Mouse (Mus musculus) adrenal gland, postnatal 10 days (tissue): ENCODE data around the gene Srsf7. TPM values are rescaled to one million over a fixed set of nuclear protein-coding genes. Genes with fewer than 3 reads are reported as not detected.
A peak's percentile ranks its signal among the peaks of the same experiment; 100 is the strongest.
"Not testable (repeated sequence)": the region's sequence is repeated elsewhere in the genome, so short reads cannot be mapped to it uniquely, and the experiment has no call there.

ENCODE experiments used
- DNase-seq: peaks from one replicate; pipeline ENCODE4 v3.0.0; 2021; ENCODE audit warnings: mixed read lengths
- total RNA-seq, 2 experiments: library from RNA; stranded (reverse); gene quantifications; 2 replicates each; pipeline ENCODE4 v1.2.3; 2021

The Srsf7 gene
- total RNA-seq, 2 experiments from 2014 or later = 101 to 117 TPM

DNA sequence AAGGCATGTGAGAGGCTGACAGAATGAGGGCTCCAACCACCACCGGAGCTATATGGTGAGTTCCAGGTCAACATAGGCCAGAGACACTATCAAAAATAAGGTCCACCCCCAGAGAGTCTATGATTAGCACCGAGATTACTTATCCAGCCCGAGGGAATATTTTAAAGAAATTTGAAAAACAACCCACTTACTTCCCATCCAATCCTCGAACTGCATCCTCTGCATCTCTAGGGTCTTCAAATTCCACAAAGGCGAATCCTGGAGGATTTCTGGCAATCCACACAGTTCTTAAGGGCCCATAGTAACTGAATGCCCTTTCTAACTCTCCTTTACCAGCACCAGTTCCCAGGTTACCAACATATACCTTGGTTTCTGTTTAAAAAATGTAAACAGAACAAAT lies 1.4 kb downstream of the Srsf7 start:
- no peak for DNase-seq

- DNase-seq = no peak
Measured at GRCm38 (mm10) chr17:80199160-80199778, 7.8 kb downstream of the Srsf7 start.

DNA sequence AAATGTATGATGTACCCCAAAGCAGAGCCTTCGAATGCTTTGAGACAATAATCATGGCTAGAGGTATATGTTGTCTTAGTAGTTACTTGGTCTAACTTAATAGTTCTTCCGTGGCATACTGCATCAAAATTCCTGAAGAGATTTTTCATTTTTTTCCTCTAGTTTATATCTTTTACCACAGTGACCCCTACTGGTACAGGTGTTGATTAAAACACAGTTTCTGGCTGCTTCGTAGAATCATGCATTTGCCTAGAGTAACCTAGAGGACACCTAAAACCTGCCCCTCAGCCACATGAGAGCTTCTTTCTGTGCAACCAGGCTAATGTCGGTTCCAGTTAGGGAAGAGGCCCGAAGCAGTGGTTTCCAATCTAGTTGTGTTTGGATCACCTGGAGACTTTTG lies 14.0 kb downstream of the Srsf7 start:
- no peak for DNase-seq

DNA sequence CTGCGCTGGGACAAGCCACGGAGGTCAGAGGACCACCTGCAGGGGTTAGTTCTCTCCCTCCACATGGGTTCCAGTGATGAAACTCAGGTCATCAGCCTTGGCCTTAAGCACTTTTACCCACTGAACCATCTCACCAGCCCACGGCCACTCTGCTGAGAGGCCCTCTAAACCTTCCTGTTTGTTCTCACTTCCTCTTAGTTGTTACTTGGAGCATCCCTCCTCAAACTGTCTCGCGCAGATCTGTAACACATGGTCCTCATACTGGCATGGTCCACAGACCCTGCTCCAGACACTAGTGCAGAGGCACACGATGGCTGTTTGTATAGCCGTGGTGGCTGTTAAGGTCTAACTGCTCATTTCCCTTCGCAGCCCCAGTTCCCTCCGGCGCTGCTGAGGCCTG lies 23.5 kb downstream of the Srsf7 start:
- DNase-seq = no peak

DNA sequence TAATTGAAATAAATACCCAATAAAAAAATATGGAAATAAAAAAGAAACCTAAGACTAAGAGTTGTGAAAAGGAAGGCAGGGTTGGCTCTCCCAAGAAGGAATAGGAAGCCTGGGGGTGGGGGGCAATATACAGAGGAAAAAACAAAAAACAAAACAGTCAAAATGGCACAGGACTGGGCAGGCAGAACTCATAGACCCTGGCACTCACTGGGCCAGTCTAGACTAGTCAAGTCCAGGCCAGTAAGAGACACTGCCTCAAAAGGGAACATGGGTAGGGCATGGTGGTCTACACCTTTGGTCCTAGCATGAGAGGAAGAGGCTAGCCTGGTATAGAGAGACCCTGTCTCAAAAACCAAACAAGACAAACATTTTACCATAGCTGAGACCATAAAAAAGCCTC lies 26.6 kb downstream of the Srsf7 start:
- DNase-seq = no peak

DNA sequence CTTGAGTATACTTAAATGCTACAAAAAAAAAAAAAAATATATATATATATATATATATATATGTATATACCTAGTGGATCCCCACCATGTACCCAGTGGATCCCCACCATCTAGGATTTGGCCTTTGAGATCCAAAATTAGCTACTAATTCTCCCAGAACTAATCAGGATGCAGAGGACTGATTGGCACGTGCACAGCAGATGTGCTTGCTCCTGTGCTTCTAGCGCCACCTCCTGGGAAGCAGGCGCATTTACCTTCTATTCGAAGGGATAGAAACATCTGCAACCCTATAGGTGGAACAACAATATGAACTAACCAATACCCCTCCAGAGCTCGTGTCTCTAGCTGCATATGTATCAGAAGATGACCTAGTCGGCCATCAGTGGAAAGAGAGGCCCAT lies 27.1 kb downstream of the Srsf7 start:
- DNase-seq = peak; percentile 82

GRCm38 (mm10) chr17:80178846-80179245 lies 28.3 kb downstream of the Srsf7 start:
- DNase-seq = not testable (repeated sequence)

DNA sequence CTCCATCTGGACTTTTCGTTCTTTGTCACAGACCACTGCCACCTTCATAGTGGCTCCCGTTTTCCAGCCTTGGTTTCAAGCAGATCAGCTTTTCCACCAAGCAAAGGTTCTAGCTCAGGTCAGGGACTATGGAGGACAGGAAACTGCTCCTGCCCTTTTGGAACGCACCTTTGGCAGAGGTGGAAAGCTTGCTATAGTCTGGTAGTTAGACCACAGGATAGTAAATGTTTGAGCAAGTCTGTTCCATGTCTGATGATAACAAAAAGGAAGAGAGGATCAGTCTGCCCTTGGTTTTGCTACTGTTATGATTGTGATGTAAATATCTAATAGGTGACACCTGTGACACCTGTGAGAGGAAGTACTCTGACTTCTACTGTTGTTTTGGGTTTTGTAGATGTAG lies 31.1 kb downstream of the Srsf7 start:
- DNase-seq = no peak

GRCm38 (mm10) chr17:80175386-80175739 lies 31.7 kb downstream of the Srsf7 start:
- DNase-seq = no peak

DNA sequence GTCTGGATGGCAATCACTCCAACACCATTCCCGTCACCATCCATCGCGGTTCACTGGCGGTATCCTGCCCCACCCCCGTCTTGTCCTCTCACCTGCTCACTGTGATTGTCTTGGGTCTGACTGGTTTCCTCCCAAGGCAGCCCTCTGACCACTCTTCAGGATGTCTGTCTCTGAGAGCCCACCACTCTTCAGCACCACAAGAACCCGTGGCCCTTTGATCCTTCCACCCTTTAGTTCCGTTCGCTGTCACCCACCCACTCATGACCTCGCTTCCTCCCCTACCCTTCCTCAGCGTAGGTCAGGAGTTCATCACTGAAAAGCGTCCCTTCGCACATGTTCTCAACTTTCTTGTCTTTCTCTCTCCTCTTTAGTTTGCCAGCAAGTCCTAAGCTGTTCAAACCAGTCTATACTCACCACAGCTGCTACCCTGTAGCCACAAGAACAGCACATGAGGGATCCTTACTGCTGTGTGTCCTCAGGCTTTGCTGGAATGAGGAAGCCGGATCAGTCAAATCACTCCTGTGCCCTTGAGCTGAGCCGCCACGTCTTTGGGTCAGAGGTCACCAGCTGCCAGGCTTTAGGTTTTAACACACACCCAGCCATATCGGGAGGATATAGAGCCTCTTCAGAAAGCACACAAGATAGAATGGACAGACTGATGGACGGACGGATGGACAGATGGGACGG lies 32.3 kb downstream of the Srsf7 start:
- no peak for DNase-seq

- DNase-seq = no peak
Measured at GRCm38 (mm10) chr17:80174146-80174545, 33.0 kb downstream of the Srsf7 start.

GRCm38 (mm10) chr17:80173708-80174107 lies 33.4 kb downstream of the Srsf7 start:
- DNase-seq = no peak

DNA sequence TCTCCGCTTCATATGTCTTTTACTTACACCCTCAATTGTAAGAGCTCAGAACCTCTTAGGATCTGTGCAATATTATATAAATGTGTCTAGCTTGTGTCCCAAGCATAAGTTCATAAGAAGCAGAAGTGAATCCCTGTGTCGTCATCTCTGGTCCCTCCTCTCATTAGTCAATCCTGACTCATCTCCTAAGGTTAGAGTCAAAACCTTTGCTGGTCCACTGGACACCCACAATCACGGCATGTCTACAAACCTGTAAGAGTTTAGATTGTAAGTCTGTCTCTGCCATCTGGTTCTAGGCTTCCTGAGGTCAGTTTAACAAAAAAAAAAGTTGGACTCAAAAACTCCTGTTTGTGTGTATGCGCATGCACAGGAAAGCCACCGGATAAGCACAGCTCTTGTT lies 34.3 kb downstream of the Srsf7 start:
- no peak for DNase-seq

DNA sequence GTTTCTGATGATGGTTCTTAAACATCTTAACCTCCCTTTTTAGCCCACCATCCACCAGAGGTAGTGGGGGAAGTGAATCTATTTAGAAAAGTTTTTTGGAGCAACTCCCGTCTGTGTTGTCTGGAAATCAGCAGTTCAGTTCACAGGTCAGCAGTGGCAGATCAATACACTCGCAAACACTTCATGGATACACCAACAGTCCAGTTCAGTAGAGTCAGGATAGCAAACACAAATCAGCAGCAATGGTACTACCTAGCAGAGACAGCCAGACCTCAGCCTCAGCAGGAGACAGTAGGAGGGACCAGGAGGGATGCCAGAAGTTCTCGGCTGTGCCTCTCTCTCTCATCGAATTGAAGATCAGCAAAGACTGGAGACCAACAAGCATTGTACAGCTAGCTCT lies 35.2 kb downstream of the Srsf7 start:
- DNase-seq = no peak

DNA sequence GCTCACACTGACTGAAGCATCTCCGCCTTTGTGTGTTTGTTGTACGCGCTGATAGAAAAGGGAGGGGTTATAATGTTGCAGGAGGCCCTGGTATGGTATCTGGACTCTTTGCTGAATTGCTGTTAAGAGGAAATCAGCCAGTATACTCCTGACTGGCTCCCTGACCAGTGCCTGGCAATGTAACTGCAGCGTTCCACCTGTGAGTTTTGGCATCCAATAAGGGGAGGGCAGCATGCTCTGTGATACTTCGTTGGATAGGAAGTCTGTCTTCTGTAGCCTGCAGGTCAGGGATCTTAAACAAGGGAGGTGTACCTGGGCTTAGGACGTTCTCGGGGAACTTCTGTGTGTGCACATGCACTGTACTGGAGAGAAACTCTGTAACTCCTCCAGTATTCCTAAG lies 36.2 kb downstream of the Srsf7 start:
- DNase-seq = no peak

DNA sequence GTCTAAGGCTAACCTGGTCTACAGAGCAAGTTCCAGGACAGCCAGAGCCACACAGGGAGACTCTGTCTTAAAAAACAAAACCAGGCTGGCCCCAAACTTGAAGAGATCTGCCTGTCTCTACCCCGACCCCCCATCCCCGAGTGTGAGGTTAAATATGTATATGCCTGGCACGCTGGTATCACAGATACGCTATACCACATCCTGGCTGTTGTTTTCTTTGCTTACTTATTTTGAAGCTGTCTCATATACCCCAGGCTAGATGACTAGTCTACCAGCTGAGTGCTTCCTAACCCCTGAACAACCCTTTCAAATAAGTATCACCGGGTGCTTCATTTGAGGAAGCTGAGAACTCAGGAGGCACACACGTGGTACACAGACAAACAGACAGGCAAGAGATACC lies 37.3 kb downstream of the Srsf7 start:
- no peak for DNase-seq

DNA sequence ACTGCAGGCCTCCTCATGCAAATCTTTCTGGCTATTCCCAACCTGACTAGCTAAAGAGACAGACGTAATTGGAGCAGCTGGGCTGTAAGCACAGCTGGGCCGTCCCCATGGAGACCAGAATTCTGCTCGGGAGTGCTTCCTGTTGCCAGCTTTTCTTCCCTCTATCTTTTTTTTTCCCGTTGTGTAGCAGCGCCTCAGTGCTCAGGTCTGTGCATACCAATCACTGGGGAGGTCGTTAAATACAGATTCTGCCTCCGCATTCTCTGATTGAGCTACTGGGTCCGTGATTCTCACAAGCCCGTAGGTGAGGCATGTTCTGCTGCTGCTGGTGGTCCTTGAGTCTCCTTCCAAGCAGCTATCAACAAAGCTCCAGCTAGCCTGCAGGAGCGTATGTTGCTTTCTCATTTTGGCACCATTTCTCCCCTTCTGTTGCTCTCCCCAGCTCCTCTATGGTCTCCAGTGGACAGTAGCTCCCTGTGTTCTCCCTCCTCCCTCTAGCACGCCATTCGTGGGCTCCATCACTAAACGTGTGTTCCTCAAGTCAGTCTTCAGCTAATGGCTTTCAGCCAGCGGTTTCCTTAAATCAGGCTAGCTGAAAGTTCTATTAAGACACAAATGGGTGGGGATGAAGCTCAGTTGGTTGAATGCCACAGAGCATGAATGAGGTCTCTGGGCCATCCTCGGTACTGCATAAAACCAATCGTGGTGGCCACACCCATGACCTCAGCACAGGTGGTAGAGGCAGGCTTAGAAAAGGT lies 38.5 kb downstream of the Srsf7 start:
- peak; percentile 34 for DNase-seq

DNA sequence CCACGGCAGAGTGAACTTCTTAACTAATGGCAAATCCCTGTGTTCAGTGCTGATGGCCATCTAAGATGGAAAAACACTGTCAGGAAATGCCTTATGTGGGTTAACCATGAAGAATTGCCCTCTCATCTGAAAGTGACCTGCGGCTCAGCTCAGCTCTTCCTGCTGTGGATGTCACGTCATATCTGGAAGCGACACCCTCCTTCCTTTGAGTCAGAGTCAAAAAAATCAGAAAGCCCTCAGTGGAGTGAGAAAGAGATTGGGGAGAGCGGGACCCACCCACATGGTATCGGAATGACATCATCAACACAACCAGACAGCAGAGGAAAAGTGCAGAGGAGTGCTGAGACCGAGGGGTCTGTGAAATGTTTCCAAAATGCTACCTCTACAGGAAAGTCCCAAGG lies 39.3 kb downstream of the Srsf7 start:
- no peak for DNase-seq

- no peak for DNase-seq
Measured at GRCm38 (mm10) chr17:80167436-80167835, 39.7 kb downstream of the Srsf7 start.

DNA sequence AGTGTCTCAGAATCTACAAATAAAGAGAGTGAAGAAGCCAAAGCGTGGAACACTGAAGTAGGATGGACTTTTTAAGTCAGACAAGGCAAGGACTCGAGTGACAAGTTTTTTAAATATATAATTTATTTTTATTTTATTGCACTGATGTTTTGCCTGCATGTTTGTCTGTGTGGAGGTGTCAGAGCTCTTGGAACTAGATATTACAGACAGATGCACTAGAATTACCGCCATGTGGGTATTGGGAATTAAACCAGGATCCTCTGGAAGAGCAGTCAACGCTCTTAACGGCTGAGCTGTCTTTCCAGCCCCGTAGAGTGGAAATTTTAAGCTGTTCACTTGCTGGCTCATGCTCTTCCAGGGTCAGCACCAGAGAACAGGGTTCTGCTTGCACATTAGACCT lies 40.8 kb downstream of the Srsf7 start:
- DNase-seq = no peak

GRCm38 (mm10) chr17:80165741-80166140 lies 41.4 kb downstream of the Srsf7 start:
- DNase-seq = peak; percentile 57

GRCm38 (mm10) chr17:80163991-80164390 lies 43.1 kb downstream of the Srsf7 start:
- peak; percentile 25 for DNase-seq

- peak; percentile 78 for DNase-seq
Measured at GRCm38 (mm10) chr17:80160454-80160853, 46.7 kb downstream of the Srsf7 start.

DNA sequence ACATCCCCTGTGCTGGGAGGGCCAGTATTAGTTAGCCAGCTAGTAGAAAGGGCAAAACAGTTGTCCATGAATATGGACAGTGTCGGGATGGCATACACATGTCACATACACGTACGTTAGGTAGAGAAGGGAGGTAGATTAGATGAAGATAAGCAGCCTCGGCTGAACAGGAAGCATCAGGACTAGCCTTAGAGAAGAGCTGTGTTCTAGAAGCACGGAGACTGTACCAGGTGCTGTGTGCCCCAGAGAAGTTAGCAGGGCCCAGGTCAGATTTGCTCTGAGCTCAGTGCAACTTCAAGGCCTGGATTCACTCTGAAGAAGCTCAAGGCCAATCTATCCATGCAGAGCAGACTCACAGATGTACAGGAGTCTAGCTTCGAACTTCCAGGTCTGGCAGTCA lies 49.6 kb downstream of the Srsf7 start:
- DNase-seq = no peak
